Mouse (Mus musculus): ENCODE measurements at regions not wholly inside any gene's neighbourhood (a gene's known extent, or its start where the extent isn't known, plus 50 kb on each side); places are given as distances from the start of the nearest gene placed in this dataset.

DNA sequence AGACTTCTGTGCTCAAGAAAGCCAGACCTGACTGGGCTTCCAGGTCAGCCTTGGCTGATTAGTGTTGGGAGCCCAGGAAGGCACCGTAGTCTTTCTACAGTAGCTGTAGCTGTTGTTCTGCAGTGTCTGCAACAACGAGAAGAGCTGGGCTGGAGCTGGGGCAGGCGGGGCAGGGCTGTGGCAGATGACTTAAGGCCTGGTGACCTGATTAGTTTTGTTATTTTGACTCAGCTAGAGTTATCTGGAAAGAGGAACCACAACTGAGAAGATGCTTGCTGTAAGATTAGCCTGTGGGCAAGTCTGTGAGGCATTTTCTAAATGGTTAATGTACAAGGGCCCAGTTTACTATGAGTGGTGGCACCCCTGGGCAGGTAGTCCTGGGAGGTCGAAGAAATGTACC is 104.3 kb downstream of the Plxna1 start:
- DNase-seq, result no peak

DNA sequence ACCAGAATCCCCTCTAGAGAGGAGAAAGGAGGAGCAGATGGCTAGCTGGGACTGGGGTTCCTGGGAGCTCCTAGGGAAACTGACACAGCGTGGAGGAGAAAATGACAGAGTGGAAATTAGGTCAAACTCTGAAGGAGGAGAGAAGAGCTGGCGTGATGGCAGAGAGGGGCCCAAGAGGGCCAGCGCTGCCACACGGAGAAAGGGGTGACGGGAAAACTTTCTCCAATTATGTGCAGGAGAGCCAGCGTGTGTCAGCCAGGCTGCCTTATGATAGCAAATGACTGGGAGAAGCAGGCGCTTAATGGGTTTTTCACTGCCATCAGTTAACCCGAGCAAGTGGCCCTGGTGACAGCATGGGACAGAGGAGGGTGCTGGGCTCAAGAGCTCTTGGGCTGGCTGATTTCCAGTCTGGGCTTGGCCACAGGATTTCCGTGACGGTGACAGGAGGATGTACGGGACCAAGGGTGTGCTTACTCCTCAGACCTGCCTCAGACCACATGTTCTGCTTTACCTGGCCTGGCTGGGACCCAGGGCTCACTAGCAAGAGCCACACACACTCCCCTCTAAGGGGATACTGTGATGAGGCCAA is 102.9 kb downstream of the Plxna1 start:
- peak; percentile 42 to 67 for DNase-seq

DNA sequence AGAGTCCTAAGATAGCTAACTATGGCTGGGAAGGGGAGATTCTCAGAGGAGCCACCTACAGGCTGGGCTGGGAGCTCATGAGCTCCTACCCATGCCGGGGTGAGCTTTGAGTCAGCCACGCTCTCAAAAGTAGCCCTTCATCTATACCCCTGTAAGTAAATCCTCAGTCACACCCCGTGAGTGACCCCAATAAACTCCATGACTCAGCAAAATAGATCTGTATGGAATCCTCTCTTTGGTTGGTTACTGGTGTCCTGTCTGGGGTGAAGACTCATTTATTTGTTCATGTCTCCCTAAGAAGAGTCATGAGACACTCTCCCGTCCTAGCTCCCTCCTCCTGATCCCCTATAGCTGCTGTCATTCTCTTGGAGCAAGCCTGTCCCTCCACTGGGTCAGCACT is 99.5 kb downstream of the Plxna1 start:
- DNase-seq, result no peak

DNA sequence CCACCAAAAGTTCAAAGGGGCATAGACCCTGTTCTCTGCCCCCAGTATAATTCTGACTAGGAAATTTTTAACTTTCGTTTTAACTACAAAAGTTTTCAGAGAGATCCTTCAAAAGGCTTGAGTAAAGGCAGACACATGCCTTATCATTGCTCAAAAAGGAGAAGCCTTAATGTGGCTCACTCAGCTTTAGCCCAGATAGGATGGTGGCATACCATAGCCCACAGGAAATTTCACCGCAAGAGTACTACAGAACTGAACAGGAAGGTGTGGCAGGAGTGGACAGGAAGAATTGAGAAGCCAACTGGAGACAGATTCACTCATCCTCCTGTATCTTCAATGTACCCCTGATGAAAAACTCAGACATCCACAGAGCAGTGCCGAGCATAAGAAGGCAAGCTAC is 97.1 kb downstream of the Plxna1 start:
- DNase-seq, result no peak
